ENCODE assay signal across 23 mouse cellular contexts in genomic region chr14:47115154-47115553, GRCm38 (mm10).
A peak's percentile ranks its signal among the peaks of the same experiment; 100 is the strongest.
DNase-seq lines count a peak whose midpoint lies in the region; ATAC-seq and TF ChIP-seq lines count a peak whose summit lies in the region.
"Had no signal": no experiment of that assay in that cellular context is flagged by ENCODE, and none has a peak within 500 bp of the region (broad histone marks: within the 10 kb centered on the region; RNA-seq: fewer than 3 reads in every experiment).

No protein-coding gene starts in this region.

- no peak overlapping the region for H3K4me2 ChIP-seq in heart, embryonic 16.5 days (ENCODE audit: low read depth, low read length)
- H3K4me2 ChIP-seq in stomach, embryonic 16.5 days (ENCODE audit: low read depth, low read length): no peak overlapping the region
- no peak overlapping the region for H3K4me2 ChIP-seq in stomach, postnatal 0 days (replicated peaks; ENCODE audit: low read depth)
- H3K4me2 ChIP-seq: heart, embryonic 15.5 days; midbrain, embryonic 12.5 days; neural tube, embryonic 13.5 days had no signal

- 52% methylated on average over 8 of the region's 9 CpGs for WGBS in heart, embryonic 16.5 days
- 59% methylated on average over 9 of the region's 9 CpGs for WGBS in stomach, embryonic 16.5 days
- WGBS in stomach, postnatal 0 days: 46% methylated on average over 9 of the region's 9 CpGs
- WGBS in thymus, adult 2 months: 25% methylated on average over 9 of the region's 9 CpGs

- TF ChIP-seq CTCF in stomach, postnatal 0 days (IDR thresholded peaks at IDR 0.05; ENCODE audit: low read depth): no peak
- 0 out of 2 replicates have a peak, but pooled peaks have one; percentile 32 for TF ChIP-seq CTCF in thymus, adult 2 months (IDR thresholded peaks at IDR 0.05; ENCODE audit: borderline replicate concordance, control insufficient read depth, extremely low read depth, insufficient read depth, low read length, poor library complexity)

- no peak for DNase-seq in heart, postnatal 25 days (ENCODE audit: low spot score)
- no peak for DNase-seq in stomach, postnatal 0 days (ENCODE audit: low spot score)
- DNase-seq in thymus, adult 2 months: peak; percentile 69
- peak; percentile 75 for DNase-seq in thymus, postnatal 4 days
- DNase-seq in yolk sac, embryonic 10.5 days (ENCODE audit: low spot score): no peak
- no peak for DNase-seq in ovary, postnatal 10 days (ENCODE audit: low spot score)
- DNase-seq: adrenal gland, postnatal 36 days; cerebellum, adult 18-20 months; cerebellum, postnatal 14 days; gastrocnemius, adult 2 months; kidney, adult 18-20 months; kidney, postnatal 10 days had no signal

- no peaks in the 10 kb centered on the region for H3K9me3 ChIP-seq in heart, embryonic 16.5 days (replicated peaks; ENCODE audit: control insufficient read depth, low read length)
- no peaks in the 10 kb centered on the region for H3K9me3 ChIP-seq in stomach, embryonic 16.5 days (replicated peaks; ENCODE audit: control insufficient read depth, low read length)
- H3K9me3 ChIP-seq in stomach, postnatal 0 days (ENCODE audit: control insufficient read depth, low read length): no peaks in the 10 kb centered on the region
- H3K9me3 ChIP-seq: heart, embryonic 15.5 days; midbrain, embryonic 12.5 days; neural tube, embryonic 13.5 days had no signal

- no peak overlapping the region for H3K4me3 ChIP-seq in heart, embryonic 16.5 days (ENCODE audit: low read length)
- no peak overlapping the region for H3K4me3 ChIP-seq in stomach, embryonic 16.5 days (replicated peaks; ENCODE audit: low read length)
- H3K4me3 ChIP-seq in stomach, postnatal 0 days (ENCODE audit: low read depth, low read length): no peak overlapping the region
- no peak overlapping the region for H3K4me3 ChIP-seq in thymus, adult 2 months (ENCODE audit: control insufficient read depth, insufficient read depth, low read length)
- H3K4me3 ChIP-seq: gastrocnemius, adult 2 months; heart, embryonic 15.5 days; layer of hippocampus, adult 2 months; midbrain, embryonic 12.5 days; myocyte; neural tube, embryonic 13.5 days had no signal

- H3K9ac ChIP-seq in heart, embryonic 16.5 days (ENCODE audit: low read length): no peak overlapping the region
- no peak overlapping the region for H3K9ac ChIP-seq in stomach, embryonic 16.5 days (ENCODE audit: low read length)
- H3K9ac ChIP-seq in stomach, postnatal 0 days (ENCODE audit: low read length): no peak overlapping the region
- H3K9ac ChIP-seq: heart, embryonic 15.5 days; midbrain, embryonic 12.5 days; neural tube, embryonic 13.5 days had no signal

- no peaks in the 10 kb centered on the region for H3K4me1 ChIP-seq in heart, embryonic 16.5 days (ENCODE audit: control insufficient read depth, insufficient read depth, low read length)
- no peaks in the 10 kb centered on the region; the same call in 1 of the 2 replicates for H3K4me1 ChIP-seq in stomach, embryonic 16.5 days (ENCODE audit: control insufficient read depth, insufficient read depth, low read length)
- 0 out of 2 replicates have a peak, but pooled peaks cover 2% of the 10 kb centered on the region for H3K4me1 ChIP-seq in stomach, postnatal 0 days (replicated peaks; ENCODE audit: control insufficient read depth, insufficient read depth)
- H3K4me1 ChIP-seq in thymus, adult 2 months (replicated peaks; ENCODE audit: control insufficient read depth, insufficient read depth, low read length): peaks cover 23% of the 10 kb centered on the region
- H3K4me1 ChIP-seq: heart, embryonic 15.5 days; midbrain, embryonic 12.5 days; neural tube, embryonic 13.5 days had no signal

- no peak for TF ChIP-seq EP300 in stomach, postnatal 0 days (optimal IDR thresholded peaks at IDR 0.05)

- 0 out of 2 replicates have a peak, but pooled peaks have one; percentile 8 for TF ChIP-seq POLR2A in thymus, adult 2 months (IDR thresholded peaks at IDR 0.05; ENCODE audit: control insufficient read depth, extremely low read depth, insufficient read depth, low read length, poor library complexity)

- peak; percentile 45 for ATAC-seq in heart, embryonic 16.5 days (replicated peaks; ENCODE audit: extremely low read depth, insufficient read depth, low FRiP score)
- 0 out of 2 replicates have a peak, but pooled peaks have one; percentile 39 for ATAC-seq in stomach, embryonic 16.5 days (ENCODE audit: insufficient read depth, low FRiP score)
- no peak for ATAC-seq in stomach, postnatal 0 days (ENCODE audit: low FRiP score, low TSS enrichment)
- ATAC-seq: forebrain, embryonic 14.5 days; hindbrain, embryonic 16.5 days; lung, postnatal 0 days had no signal

- no peak overlapping the region for H3K27ac ChIP-seq in heart, embryonic 16.5 days (ENCODE audit: low read length)
- H3K27ac ChIP-seq in stomach, embryonic 16.5 days (ENCODE audit: low read length): no peak overlapping the region
- no peak overlapping the region for H3K27ac ChIP-seq in stomach, postnatal 0 days (replicated peaks)
- peak overlapping the region; percentile 57; the same call in 1 of the 2 replicates for H3K27ac ChIP-seq in thymus, adult 2 months (ENCODE audit: control insufficient read depth, insufficient read depth, low read length)
- H3K27ac ChIP-seq: gastrocnemius, adult 2 months; heart, embryonic 15.5 days; layer of hippocampus, adult 2 months; macrophage; midbrain, embryonic 12.5 days; neural tube, embryonic 13.5 days had no signal

- H3K27me3 ChIP-seq in heart, embryonic 16.5 days (ENCODE audit: control insufficient read depth, insufficient read depth, low read length): no peaks in the 10 kb centered on the region
- H3K27me3 ChIP-seq in stomach, embryonic 16.5 days (ENCODE audit: control insufficient read depth, insufficient read depth, low read length): peaks cover 4% of the 10 kb centered on the region; the same call in 1 of the 2 replicates
- H3K27me3 ChIP-seq in stomach, postnatal 0 days (ENCODE audit: control insufficient read depth, insufficient read depth, low read length): no peaks in the 10 kb centered on the region
- no peaks in the 10 kb centered on the region for H3K27me3 ChIP-seq in thymus, adult 2 months (ENCODE audit: control insufficient read depth, insufficient read depth, low read length)
- H3K27me3 ChIP-seq: heart, embryonic 15.5 days; midbrain, embryonic 12.5 days; neural tube, embryonic 13.5 days had no signal

- H3K36me3 ChIP-seq in heart, embryonic 16.5 days (ENCODE audit: control insufficient read depth, insufficient read depth): no peaks in the 10 kb centered on the region
- H3K36me3 ChIP-seq in stomach, embryonic 16.5 days (ENCODE audit: control insufficient read depth, insufficient read depth, low read length): no peaks in the 10 kb centered on the region
- no peaks in the 10 kb centered on the region for H3K36me3 ChIP-seq in stomach, postnatal 0 days (ENCODE audit: control insufficient read depth, insufficient read depth, low read length)
- H3K36me3 ChIP-seq in thymus, adult 2 months (ENCODE audit: control insufficient read depth, insufficient read depth, low read length): no peaks in the 10 kb centered on the region
- H3K36me3 ChIP-seq: heart, embryonic 15.5 days; midbrain, embryonic 12.5 days; neural tube, embryonic 13.5 days had no signal

- intact Hi-C loops in heart, postnatal 25 days (cut with DNase I): no loop called here

Comparison
In these comparisons a context has a peak if more than half of its experiments do, and no peak if none do; other contexts are left out.
1. DNase-seq: peak in thymus, adult 2 months (single experiment) and thymus, postnatal 4 days (single experiment); none in heart, postnatal 25 days (single experiment), stomach, postnatal 0 days (single experiment), yolk sac, embryonic 10.5 days (single experiment) and ovary, postnatal 10 days (single experiment).